Mouse (Mus musculus) testis, postnatal 10 days (tissue): ENCODE results near the gene Fgd1.

Experiments
- DNase-seq: peaks from one replicate; pipeline ENCODE4 v3.0.0; 2021; ENCODE audit warnings: low spot score

The Fgd1 gene

GRCm38 (mm10) chrX:151087418-151087817 lies 41.5 kb downstream of the Fgd1 start:
- no peak for DNase-seq

GRCm38 (mm10) chrX:151096171-151097058 lies 50.5 kb downstream of the Fgd1 start, which contains the start of gene Tsr2:
TSS of gene Tsr2 (minus strand) at chrX:151096543.
- DNase-seq: peak; percentile 76

- no peak for DNase-seq
These were observed 61.5 kb downstream of the Fgd1 start for GRCm38 (mm10) chrX:151107301-151108067.

DNA sequence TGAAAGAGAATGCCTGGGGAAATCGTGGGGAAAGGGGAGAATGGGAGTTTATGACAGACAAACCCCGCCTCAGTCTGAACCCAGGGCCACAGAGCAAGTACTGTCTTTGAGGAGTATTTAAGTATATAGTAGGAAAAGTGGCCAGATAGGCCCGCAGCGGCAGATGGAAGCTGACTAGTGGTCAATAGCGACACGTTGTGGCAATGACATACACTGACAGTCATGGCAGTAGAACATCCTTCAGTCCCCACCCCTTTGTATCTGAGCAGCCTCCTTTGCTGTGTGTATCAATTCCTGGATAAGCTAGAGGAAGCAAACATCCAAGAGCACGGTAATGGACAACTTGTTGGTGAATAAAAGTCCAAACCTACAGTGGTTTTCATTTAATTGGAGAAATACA lies 70.8 kb downstream of the Fgd1 start:
- DNase-seq: peak; percentile 37

GRCm38 (mm10) chrX:151117432-151117831 lies 71.5 kb downstream of the Fgd1 start:
- DNase-seq: no peak

GRCm38 (mm10) chrX:151123933-151124332 lies 78.0 kb downstream of the Fgd1 start:
- no peak for DNase-seq

DNA sequence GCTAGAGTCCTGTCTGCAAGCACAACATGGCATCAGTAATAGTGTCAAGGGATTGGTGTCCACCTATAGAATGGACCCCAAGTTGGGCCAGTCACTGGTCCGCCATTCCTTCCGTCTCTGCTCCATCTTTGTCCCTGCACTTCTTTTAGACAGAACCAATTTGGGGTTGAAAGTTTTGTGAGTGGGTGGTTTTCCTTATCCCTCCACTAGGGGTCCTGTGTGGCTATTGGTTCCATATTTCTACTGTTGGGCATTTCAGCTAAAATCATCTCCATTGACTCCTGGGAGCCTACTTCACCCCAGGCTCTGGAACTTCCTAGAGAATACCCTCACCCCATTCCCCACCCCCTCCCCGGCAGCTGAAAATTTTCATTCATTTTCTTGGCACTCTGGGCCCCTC lies 84.5 kb downstream of the Fgd1 start:
- DNase-seq: no peak

DNA sequence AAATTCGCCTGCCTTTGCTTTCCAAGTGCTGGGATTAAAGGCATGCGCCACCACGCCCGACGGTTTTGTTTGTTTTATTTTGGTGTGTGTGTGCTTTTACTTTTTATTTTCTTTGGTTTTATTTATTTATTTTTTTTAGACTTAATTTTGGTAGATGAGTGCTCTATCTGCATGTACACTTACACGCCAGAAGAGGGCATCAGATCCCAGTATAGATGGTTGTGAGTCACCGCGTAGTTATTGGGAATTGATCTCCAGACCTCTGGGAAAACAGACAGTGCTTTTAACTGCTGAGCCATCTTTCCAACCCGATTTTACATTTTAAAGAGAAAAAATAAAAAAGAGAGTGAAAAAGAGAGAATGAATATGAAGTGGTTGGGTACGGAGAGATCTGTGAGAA lies 86.8 kb downstream of the Fgd1 start:
- DNase-seq: no peak
